Mouse (Mus musculus) embryonic fibroblast, embryonic 13.5 days (primary cell): ENCODE measurements around the gene Foxm1.

Experiments used
- CTCF ChIP-seq: IDR thresholded peaks from 2 replicates; pipeline ENCODE4 v1.5.1; 2011; ENCODE audit warnings: mild to moderate bottlenecking, control low read depth, low read length, moderate library complexity, borderline replicate concordance; ENCODE audit not compliant: insufficient read depth
- POLR2A ChIP-seq: IDR thresholded peaks from 2 replicates; pipeline ENCODE4 v1.6.1; 2011; ENCODE audit warnings: low read depth, mild to moderate bottlenecking, control low read depth, low read length, moderate library complexity

DNA sequence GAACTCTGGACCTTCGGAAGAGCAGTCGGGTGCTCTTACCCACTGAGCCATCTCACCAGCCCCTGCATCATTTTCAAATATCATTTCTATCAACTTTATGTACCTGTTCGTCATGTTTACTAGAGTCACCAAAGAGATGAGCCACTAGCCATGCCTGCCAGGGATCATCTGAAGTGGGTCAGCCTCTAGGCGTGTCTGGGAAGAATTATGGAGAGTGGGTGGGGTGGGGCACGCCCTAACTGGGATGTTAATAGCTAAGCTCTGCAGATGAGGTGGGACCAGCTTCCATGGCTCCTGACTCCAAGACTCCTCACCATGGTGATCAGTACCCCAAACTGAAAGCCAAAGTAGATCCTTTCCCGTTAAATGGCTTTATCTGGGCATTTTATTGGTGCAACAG lies 48.0 kb upstream of the Foxm1 start:
- TF ChIP-seq POLR2A = no peak
- no peak for TF ChIP-seq CTCF
